Mouse (Mus musculus) stomach, postnatal 0 days (tissue): ENCODE results near the gene Olfr374.
"Not testable (repeated sequence)": the region's sequence is repeated elsewhere in the genome, so short reads cannot be mapped to it uniquely, and the experiment has no call there.

ENCODE experiments used
- CTCF ChIP-seq: IDR thresholded peaks from 2 replicates; pipeline ENCODE4 v1.5.1; 2016; ENCODE audit warnings: antibody characterized with exemption, low read depth, mild to moderate bottlenecking, moderate library complexity
- EP300 ChIP-seq: optimal IDR thresholded peaks from 2 replicates; pipeline ENCODE3; 2016; ENCODE audit warnings: antibody characterized with exemption

DNA sequence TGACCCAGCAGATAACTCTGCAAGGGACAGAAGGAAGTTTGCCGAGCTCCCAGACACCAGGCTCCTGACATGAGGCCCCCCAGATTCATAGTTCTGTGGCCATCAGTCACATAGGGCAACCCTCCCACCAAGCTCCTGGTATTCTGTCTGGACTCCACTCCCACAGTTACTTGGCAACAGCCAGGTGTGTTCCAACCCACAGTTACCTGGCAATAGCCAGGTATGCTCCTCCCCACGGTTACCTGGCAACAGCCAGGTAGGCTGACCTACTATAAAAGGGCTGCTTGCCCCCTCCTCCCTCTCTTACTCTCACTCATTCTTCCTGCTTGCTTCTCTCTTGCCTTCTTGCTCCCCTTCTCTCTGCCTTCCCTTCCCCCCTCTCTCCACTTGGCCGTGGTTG, 14.6 kb downstream of the Olfr374 start:
- TF ChIP-seq CTCF, EP300: not testable (repeated sequence)
